Mouse (Mus musculus): ENCODE results near the gene Dnajb12. TPM values are rescaled to one million over a fixed set of nuclear protein-coding genes. Genes with fewer than 3 reads are reported as not detected.
A peak's percentile ranks its signal among the peaks of the same experiment; 100 is the strongest.

The Dnajb12 gene
- polyA plus RNA-seq, 1 experiment from 2014 or later: 28.8 TPM

- Histone ChIP-seq H3K27me3 (ENCODE audit: insufficient read depth, poor library complexity, severe bottlenecking) (0 out of 2 replicates have a peak, but pooled peaks cover 4% of the 10 kb centered on the region), H3K4me1 (peaks cover 38% of the 10 kb centered on the region), H3K27ac (no peak overlapping the region), H3K36me3 (peaks cover 84% of the 10 kb centered on the region), H3K9me3 (no peaks in the 10 kb centered on the region), H3K4me3 (no peak overlapping the region)
- WGBS: 80% methylated on average over 25 of the region's 25 CpGs
- peak; percentile 93 for DNase-seq (ENCODE audit: low spot score)
These were observed 15.2 kb downstream of the Dnajb12 start for GRCm38 (mm10) chr10:59894251-59895160.

DNA sequence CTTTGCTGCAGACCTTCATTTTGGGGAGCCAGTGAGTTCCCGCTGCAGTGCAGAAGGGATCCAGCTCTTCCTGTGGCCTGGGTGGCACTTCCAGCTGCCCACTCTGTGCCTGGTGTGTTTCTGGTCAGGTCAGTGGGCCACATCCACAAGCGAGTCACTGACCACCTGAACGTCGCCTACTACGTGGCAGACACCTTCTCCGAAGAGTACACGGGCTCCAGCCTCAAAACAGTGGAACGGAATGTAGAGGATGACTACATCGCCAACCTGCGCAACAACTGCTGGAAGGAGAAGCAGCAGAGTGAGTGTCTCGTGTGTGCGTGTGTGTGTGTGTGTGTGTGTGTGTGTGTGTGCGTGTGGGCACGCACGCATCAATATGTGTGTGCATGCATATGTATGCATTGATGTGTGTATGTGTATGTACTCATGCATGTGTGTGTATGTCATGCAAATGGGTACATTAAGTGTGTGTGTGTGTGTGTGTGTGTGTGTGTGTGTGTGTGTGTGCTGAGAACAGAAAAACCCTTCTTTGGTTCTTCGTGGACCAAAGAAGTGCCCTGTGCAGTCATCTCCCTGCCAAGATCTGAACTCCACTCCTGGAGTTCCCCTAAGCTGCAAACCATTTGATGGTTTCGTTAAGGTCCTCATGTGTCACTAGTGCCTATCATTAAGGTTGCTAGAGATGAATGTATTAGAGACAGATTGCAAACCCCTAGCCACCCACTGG lies 16.3 kb downstream of the Dnajb12 start:
- no peaks in the 10 kb centered on the region for H3K9me3 ChIP-seq
- peaks cover 76% of the 10 kb centered on the region for H3K36me3 ChIP-seq
- 0 out of 2 replicates have a peak, but pooled peaks cover 4% of the 10 kb centered on the region for H3K27me3 ChIP-seq (ENCODE audit: insufficient read depth, poor library complexity, severe bottlenecking)
- H3K27ac ChIP-seq: no peak overlapping the region
- WGBS: 94% methylated on average over 17 of the region's 17 CpGs
- no peak for DNase-seq (ENCODE audit: low spot score)
- peaks cover 43% of the 10 kb centered on the region for H3K4me1 ChIP-seq
- H3K4me3 ChIP-seq: no peak overlapping the region

DNA sequence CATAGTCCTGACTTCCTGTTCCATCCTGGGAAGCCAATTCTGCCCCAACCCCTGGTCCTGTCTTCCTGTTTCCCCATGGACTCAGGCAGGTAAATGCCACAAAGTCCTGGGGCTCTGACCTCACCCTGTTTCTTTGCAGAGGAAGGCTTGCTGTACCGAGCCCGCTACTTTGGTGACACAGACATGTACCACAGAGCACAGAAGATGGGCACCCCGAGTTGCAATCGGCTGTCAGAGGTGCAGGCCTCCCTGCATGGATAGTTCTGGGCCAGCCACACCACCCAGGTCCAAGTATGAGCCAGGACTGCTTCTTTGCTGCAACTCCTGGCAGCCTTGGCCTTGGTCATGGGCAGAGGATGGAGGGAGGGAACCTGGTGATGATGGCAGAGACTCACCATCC lies 16.9 kb downstream of the Dnajb12 start:
- peaks cover 72% of the 10 kb centered on the region for H3K36me3 ChIP-seq
- 95% methylated on average over 4 of the region's 4 CpGs for WGBS
- peaks cover 48% of the 10 kb centered on the region for H3K4me1 ChIP-seq

DNA sequence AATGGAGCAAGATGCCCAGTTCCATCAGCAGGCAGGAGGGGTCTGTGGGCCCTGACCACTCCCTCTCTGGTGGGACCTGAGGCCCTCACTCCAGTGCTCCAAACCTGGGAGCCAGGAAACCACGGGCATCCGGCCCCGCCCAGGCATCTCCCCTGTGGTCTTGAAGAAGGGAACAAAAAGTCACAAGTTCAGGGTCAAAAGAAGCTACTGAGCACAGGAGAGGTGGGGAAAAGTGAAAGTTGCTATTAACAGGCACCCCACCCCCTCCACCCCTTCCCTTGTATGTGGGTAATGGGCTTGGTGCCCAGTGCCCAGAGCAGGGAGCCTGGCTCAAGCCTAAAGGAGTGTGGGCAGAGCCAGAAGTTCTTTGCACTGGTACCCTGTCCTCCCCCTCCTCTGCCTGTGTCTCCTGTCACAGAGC lies 17.6 kb downstream of the Dnajb12 start:
- Histone ChIP-seq H3K9me3 (no peaks in the 10 kb centered on the region), H3K4me3 (no peak overlapping the region), H3K4me1 (peaks cover 55% of the 10 kb centered on the region), H3K36me3 (peaks cover 65% of the 10 kb centered on the region), H3K27me3 (ENCODE audit: insufficient read depth, poor library complexity, severe bottlenecking) (0 out of 2 replicates have a peak, but pooled peaks cover 4% of the 10 kb centered on the region), H3K27ac (peak overlapping the region; percentile 44; the same call in 1 of the 2 replicates)
- no peak for DNase-seq (ENCODE audit: low spot score)
- 80% methylated on average over 3 of the region's 3 CpGs for WGBS

More for the DNA sequence above, 16.9 kb downstream of the Dnajb12 start:
- Histone ChIP-seq H3K27me3 (ENCODE audit: insufficient read depth, poor library complexity, severe bottlenecking) (0 out of 2 replicates have a peak, but pooled peaks cover 4% of the 10 kb centered on the region), H3K27ac (peak overlapping the region; percentile 44; the same call in 1 of the 2 replicates), H3K4me3 (no peak overlapping the region), H3K9me3 (no peaks in the 10 kb centered on the region)
- no peak for DNase-seq (ENCODE audit: low spot score)

GRCm38 (mm10) chr10:59897511-59897910 lies 18.2 kb downstream of the Dnajb12 start:
- Histone ChIP-seq H3K4me1 (peaks cover 61% of the 10 kb centered on the region), H3K4me3 (no peak overlapping the region), H3K27me3 (ENCODE audit: insufficient read depth, poor library complexity, severe bottlenecking) (0 out of 2 replicates have a peak, but pooled peaks cover 4% of the 10 kb centered on the region), H3K36me3 (peaks cover 59% of the 10 kb centered on the region), H3K27ac (0 out of 2 replicates have a peak overlapping the region, but pooled peaks have one; percentile 33), H3K9me3 (no peaks in the 10 kb centered on the region)
- no peak for DNase-seq (ENCODE audit: low spot score)
- WGBS: 67% methylated on average over 5 of the region's 5 CpGs

DNA sequence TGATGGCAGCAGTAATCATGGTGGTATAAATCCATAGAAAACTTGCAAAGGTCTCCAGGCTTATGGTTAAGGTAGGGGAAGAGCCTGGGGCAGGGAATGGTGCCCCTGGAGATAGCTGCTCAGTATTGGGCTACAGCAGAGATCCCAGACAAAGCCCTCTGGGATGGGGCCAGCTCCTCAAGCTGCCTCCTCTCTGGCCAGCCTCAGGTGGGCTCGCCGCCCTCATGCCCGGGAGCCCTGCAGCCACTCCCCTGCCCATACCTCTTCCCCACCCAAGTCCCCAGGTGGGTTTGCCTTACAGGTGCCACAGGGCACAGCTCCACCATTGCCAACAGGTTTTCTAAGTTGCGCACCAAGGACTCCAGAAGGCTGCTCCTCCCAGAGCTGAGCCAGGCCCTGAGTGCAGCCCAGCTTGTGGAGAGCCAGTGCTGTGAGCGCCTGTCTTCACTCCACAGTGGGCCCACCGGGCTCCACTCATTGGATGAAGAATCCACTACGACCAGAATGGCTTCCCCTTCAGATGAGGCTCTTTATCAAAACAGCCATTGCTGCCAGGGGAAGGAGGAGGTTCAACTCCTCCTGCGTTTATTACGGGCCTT lies 18.9 kb downstream of the Dnajb12 start:
- Histone ChIP-seq H3K27ac (peak overlapping the region; percentile 92), H3K27me3 (ENCODE audit: insufficient read depth, poor library complexity, severe bottlenecking) (0 out of 2 replicates have a peak, but pooled peaks cover 4% of the 10 kb centered on the region), H3K4me1 (peaks cover 69% of the 10 kb centered on the region), H3K4me3 (no peak overlapping the region), H3K36me3 (peaks cover 52% of the 10 kb centered on the region), H3K9me3 (no peaks in the 10 kb centered on the region)
- DNase-seq (ENCODE audit: low spot score): no peak
- WGBS: 78% methylated on average over 9 of the region's 9 CpGs

DNA sequence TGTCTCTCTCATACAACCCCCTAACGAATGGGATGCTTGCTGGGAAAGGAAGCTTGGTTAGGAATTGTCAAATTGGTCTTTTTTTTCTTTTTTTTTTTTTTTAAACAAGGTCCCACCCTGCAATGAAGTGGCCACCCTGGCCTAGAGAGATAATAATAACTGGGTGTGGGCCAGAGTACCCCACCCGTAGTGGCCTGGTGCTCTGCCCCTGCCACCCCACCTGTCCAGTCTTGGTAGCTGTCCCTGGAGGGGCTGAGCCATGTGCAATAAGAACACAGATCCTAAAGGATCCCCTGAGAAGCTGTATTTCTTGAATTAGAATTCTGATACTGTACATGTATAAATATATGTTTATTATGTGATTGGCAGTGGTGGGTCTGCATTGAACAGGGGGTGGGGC lies 19.6 kb downstream of the Dnajb12 start:
- Histone ChIP-seq H3K36me3 (peaks cover 46% of the 10 kb centered on the region), H3K4me1 (peaks cover 74% of the 10 kb centered on the region), H3K4me3 (peak overlapping the region; percentile 29), H3K27me3 (ENCODE audit: insufficient read depth, poor library complexity, severe bottlenecking) (0 out of 2 replicates have a peak, but pooled peaks cover 4% of the 10 kb centered on the region), H3K27ac (peak overlapping the region; percentile 92), H3K9me3 (no peaks in the 10 kb centered on the region)
- 30% methylated on average over 2 of the region's 2 CpGs for WGBS
- DNase-seq (ENCODE audit: low spot score): no peak

DNA sequence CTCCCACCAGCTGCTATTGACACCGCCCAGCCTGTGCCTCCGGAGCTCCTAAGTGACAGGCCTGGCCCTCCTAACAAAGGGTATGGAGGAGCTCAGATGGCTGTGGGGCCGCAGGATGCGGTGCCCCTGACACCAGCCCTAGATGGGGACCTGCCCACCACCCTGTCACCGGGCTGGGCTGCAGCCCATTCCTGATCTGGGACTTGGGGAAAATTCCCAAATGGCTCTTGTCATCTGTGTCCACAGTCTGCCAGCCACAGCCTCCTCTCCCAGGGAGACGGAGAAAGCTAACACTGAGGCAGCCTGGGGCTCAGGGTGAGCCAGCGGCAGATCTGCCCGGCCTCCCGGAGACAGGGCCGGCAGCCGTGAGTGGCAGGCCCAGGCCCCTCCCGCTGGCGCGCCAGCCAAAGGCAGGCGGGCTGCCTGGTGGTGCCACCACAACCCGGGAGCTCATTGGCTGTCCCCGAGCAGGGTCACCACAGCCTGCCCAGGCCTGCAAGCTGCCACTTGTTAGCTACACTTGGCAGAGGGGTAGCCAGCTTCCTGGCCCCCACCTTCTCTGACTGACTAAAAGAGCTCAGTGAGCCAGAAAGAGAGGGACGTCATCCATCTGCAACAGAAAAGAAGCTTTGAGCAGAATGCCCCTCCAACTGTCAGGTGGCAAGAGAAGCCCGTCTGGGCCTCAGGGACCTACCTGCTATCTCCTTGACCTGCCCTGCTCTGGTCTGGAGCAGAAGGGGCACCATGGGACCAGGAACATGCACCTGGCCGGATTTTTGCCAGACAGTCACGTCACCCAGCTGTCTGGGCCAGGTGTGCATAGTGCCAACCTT lies 20.2 kb downstream of the Dnajb12 start:
- peak overlapping the region; percentile 29 for H3K4me3 ChIP-seq
- peaks cover 74% of the 10 kb centered on the region for H3K4me1 ChIP-seq
- H3K27me3 ChIP-seq (ENCODE audit: insufficient read depth, poor library complexity, severe bottlenecking): 0 out of 2 replicates have a peak, but pooled peaks cover 4% of the 10 kb centered on the region
- peak; percentile 96 for DNase-seq (ENCODE audit: low spot score)
- no peaks in the 10 kb centered on the region for H3K9me3 ChIP-seq
- H3K36me3 ChIP-seq: peaks cover 40% of the 10 kb centered on the region
- H3K27ac ChIP-seq: peak overlapping the region; percentile 92
- 12% methylated on average over 21 of the region's 21 CpGs for WGBS

DNA sequence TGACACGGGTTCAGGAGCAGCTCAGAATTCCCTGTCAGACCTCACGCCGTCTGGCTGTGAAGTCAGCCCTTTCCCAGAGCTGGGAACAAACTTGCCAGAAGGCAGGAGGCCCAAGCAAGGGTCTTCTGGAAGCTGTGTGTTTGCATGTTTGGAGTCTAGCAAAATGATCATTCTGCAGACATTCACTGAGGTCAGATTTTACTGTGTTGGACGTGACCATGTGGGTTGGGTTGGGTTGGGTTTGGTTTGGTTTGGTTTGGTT lies 20.7 kb downstream of the Dnajb12 start:
- no peaks in the 10 kb centered on the region for H3K9me3 ChIP-seq
- no peak for DNase-seq (ENCODE audit: low spot score)
- H3K36me3 ChIP-seq: peaks cover 34% of the 10 kb centered on the region
- 57% methylated on average over 4 of the region's 4 CpGs for WGBS
- H3K27me3 ChIP-seq (ENCODE audit: insufficient read depth, poor library complexity, severe bottlenecking): 0 out of 2 replicates have a peak, but pooled peaks cover 4% of the 10 kb centered on the region
- H3K4me1 ChIP-seq: peaks cover 74% of the 10 kb centered on the region
- H3K4me3 ChIP-seq: peak overlapping the region; percentile 29
- H3K27ac ChIP-seq: peak overlapping the region; percentile 92

- Histone ChIP-seq H3K4me3 (no peak overlapping the region), H3K9me3 (no peaks in the 10 kb centered on the region), H3K27ac (peak overlapping the region; percentile 92), H3K27me3 (ENCODE audit: insufficient read depth, poor library complexity, severe bottlenecking) (no peaks in the 10 kb centered on the region), H3K36me3 (peaks cover 26% of the 10 kb centered on the region), H3K4me1 (peaks cover 74% of the 10 kb centered on the region)
- 21% methylated on average over 4 of the region's 4 CpGs for WGBS
- no peak for DNase-seq (ENCODE audit: low spot score)
These were observed 21.6 kb downstream of the Dnajb12 start for GRCm38 (mm10) chr10:59900939-59901338.

DNA sequence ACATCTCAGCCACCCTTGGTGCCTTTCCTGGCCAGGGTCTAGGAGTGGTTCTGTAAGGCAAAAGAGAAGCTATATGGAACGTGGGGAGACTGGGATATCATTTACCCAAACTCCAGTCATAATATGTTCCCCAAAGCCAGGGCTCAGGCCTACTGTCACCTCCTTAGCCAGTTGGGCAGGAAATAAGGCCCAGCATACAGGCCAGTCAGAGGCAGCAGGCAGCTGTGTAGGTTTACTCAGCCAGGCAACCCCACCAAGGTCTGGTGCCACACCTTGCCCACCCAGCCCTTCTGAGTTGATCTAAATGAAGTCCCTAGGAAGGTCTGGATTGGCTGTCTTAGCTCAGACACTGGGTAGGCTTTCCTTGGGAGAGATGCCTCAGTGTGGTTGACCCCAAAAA lies 22.1 kb downstream of the Dnajb12 start:
- Histone ChIP-seq H3K27me3 (ENCODE audit: insufficient read depth, poor library complexity, severe bottlenecking) (no peaks in the 10 kb centered on the region), H3K4me3 (no peak overlapping the region), H3K27ac (peak overlapping the region; percentile 92), H3K4me1 (peaks cover 70% of the 10 kb centered on the region), H3K36me3 (peaks cover 21% of the 10 kb centered on the region), H3K9me3 (no peaks in the 10 kb centered on the region)
- no peak for DNase-seq (ENCODE audit: low spot score)
- 84% methylated on average over 1 of the region's 1 CpGs for WGBS
